Mouse (Mus musculus) hindbrain, embryonic 10.5 days (tissue): ENCODE measurements around the gene Sorcs2. TPM values are rescaled to one million over a fixed set of nuclear protein-coding genes. Genes with fewer than 3 reads are reported as not detected.
"Not testable (repeated sequence)": the region's sequence is repeated elsewhere in the genome, so short reads cannot be mapped to it uniquely, and the experiment has no call there.

Source experiments
- DNase-seq: peaks from one replicate; pipeline ENCODE4 v3.0.0-alpha.2; 2017; ENCODE audit warnings: low spot score
- H3K27ac ChIP-seq: fragments of 300-500 bp; sonication (generic); 2 replicates; pipeline ENCODE4 v1.5.1; 2016; ENCODE audit warnings: mild to moderate bottlenecking, moderate library complexity
- H3K27me3 ChIP-seq: fragments of 300-500 bp; sonication (generic); 2 replicates; pipeline ENCODE4 v1.6.1; 2016; ENCODE audit warnings: mild to moderate bottlenecking; ENCODE audit not compliant: poor library complexity, insufficient read depth, severe bottlenecking
- H3K36me3 ChIP-seq: fragments of 300-500 bp; sonication (generic); 2 replicates; pipeline ENCODE4 v1.6.1; 2016; ENCODE audit warnings: mild to moderate bottlenecking, moderate library complexity
- H3K4me1 ChIP-seq: fragments of 300-500 bp; sonication (generic); replicated peaks from 2 replicates; pipeline ENCODE4 v1.6.1; 2016; ENCODE audit warnings: mild to moderate bottlenecking
- H3K4me3 ChIP-seq: fragments of 300-500 bp; sonication (generic); 2 replicates; pipeline ENCODE4 v1.5.1; 2016; ENCODE audit warnings: mild to moderate bottlenecking, moderate library complexity
- H3K9me3 ChIP-seq: fragments of 300-500 bp; sonication (generic); 2 replicates; pipeline ENCODE4 v1.6.1; 2016; ENCODE audit warnings: mild to moderate bottlenecking, moderate library complexity
- whole genome bisulfite sequencing: fragments of 180-500 bp; shearing (Covaris S2); methylation state at CpG from one replicate; pipeline ENCODE4 v1.1.7; 2016; 5-methylcytosine and 5-hydroxymethylcytosine counted together
- polyA plus RNA-seq: library from polyadenylated mRNA; unstranded; fragments of >200 nt; fragmentation: Nextera tagmentation; extraction: Ambion mirVana; gene quantifications from 2 replicates; pipeline ENCODE4 v1.2.1, GENCODE M21; 2016

Sorcs2 gene
- polyA plus RNA-seq, 1 experiment from 2014 or later, result 10.5 TPM

DNA sequence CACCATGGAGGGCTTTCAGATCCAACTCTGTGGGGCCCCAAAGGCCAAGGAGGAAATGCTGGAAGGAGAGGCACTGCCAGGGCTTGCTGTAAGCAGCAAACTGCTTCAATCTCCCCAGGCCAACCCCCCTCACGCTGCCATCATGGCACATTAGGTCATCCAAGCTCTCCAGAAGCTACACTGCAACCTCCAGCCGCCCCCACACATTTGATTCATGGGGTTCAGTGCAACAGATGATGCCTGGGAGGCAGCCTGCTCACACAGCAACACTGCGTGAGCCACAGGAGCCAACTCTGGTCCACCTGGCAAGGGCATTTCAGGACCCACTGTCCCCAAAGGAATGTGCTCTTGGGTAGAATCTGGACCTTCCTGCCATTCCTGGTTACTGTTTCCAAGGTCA lies 21.9 kb upstream of the Sorcs2 start:
- Histone ChIP-seq H3K27ac (no peak overlapping the region), H3K9me3 (no peaks in the 10 kb centered on the region), H3K36me3 (no peaks in the 10 kb centered on the region), H3K4me3 (no peak overlapping the region), H3K4me1 (0 out of 2 replicates have a peak, but pooled peaks cover 1% of the 10 kb centered on the region), H3K27me3 (no peaks in the 10 kb centered on the region)
- no peak for DNase-seq
- 68% methylated on average over 3 of the region's 3 CpGs for WGBS

DNA sequence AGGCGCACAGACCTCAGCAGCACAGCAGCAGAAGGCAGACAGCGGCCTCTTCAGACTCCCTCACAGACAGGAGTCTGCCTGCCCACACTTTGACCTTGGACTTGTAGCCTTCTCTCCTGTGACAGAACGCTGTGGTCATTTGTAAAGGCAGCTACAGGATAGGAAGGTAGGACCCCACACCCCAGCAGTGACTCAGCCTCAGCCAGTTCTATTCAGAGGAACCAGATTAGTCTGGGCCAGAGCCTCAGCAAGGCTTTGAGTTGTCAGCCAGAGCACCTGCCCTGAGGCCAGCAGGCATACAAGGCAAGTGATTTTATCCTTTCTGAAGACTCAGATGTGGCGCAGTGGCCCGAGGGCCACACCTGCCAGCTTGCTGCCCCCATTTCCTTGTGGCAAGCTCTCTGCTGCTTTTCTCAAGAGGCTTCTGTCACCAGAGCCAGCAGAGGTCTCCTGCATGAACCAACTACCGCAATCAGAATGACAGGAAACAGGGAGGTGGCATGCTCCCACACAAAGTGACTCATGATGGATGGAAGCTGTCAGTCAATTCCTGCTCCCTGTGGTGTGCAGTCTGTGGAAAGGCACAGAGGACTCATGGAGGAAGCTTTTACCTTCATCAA lies 16.9 kb upstream of the Sorcs2 start:
- Histone ChIP-seq H3K4me3 (no peak overlapping the region), H3K27ac (no peak overlapping the region), H3K36me3 (no peaks in the 10 kb centered on the region), H3K9me3 (peaks cover 3% of the 10 kb centered on the region; the same call in 1 of the 2 replicates), H3K27me3 (no peaks in the 10 kb centered on the region), H3K4me1 (0 out of 2 replicates have a peak, but pooled peaks cover 3% of the 10 kb centered on the region)
- DNase-seq, result no peak
- 75% methylated on average over 6 of the region's 6 CpGs for WGBS

DNA sequence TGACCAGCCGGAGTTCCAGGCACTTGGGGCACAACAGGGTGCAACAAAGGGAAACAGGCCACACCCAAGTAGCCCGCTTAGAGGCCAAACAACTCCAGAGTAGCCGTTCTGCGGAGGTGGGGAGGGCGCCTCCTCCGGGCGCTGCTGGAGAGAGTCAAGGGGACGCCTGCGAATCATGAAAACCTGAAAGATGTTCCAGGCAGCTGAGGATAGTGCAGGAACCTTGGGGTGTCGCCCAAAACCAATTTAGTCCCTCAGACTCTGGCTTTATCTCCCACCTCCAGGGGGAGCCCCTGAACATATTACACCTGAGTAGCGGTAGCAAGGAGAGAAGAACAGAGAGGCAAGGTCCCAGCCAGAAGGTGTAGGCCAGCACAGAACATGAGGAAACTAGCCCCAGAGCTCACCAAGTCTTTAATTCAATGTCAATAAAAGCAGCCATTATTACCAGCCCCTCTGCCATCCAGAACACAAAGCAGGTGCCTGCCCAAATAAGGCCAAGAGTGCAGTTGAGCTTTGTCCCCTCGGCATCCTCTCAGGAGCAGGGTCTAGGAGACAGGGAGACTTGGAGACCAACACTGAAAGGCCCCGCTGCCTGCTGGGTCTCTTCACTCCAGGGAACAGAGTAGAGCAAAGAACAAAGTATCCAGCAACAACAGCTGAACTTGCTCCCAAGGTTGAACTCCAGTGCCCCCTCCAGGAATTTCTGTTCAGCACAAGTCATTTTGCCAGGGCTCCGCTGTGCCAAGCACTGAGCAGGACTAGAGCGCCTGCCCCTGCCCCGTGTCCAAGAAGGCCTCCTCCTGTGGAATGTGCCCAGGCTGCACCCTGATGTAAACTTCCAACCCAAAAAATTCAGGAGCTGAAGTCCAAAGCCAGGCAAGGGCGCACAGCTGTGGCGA lies 775 bp upstream of the Sorcs2 start:
- DNase-seq, result peak; percentile 72
- H3K4me1 ChIP-seq, result peaks cover 54% of the 10 kb centered on the region

DNA sequence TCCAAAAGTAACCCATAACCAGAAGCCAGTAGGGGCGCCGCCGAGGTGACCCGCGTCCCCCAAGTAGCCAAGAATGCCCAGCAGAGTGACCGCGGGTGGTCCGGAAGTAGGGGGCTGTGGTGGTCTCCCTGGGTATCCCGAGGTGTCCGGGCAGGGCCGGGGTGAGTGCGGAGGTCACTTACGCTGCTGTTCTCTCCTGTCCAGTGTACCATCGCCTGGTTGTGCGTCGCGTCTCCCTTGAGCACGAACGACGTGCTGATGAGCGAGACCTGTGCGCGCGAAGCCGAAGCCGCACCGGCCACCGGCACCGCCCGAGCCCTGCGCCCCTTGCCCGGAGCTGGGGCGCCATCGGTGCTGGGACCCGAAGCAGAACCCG lies 567 bp downstream of the Sorcs2 start:
- H3K27ac ChIP-seq, result peak overlapping the region; percentile 92
- no peaks in the 10 kb centered on the region for H3K36me3 ChIP-seq
- peak overlapping the region; percentile 65 for H3K4me3 ChIP-seq
- under 1% methylated on average over 36 of the region's 36 CpGs for WGBS
- peaks cover 64% of the 10 kb centered on the region for H3K27me3 ChIP-seq
- H3K4me1 ChIP-seq, result peaks cover 46% of the 10 kb centered on the region
- DNase-seq, result peak; percentile 58
- H3K9me3 ChIP-seq, result no peaks in the 10 kb centered on the region

More for the DNA sequence above, 775 bp upstream of the Sorcs2 start:
- peak overlapping the region; percentile 31; the same call in 1 of the 2 replicates for H3K27ac ChIP-seq
- peak overlapping the region; percentile 22; the same call in 1 of the 2 replicates for H3K4me3 ChIP-seq
- no peaks in the 10 kb centered on the region for H3K9me3 ChIP-seq
- 6% methylated on average over 18 of the region's 18 CpGs for WGBS
- H3K36me3 ChIP-seq, result no peaks in the 10 kb centered on the region
- peaks cover 59% of the 10 kb centered on the region for H3K27me3 ChIP-seq

DNA sequence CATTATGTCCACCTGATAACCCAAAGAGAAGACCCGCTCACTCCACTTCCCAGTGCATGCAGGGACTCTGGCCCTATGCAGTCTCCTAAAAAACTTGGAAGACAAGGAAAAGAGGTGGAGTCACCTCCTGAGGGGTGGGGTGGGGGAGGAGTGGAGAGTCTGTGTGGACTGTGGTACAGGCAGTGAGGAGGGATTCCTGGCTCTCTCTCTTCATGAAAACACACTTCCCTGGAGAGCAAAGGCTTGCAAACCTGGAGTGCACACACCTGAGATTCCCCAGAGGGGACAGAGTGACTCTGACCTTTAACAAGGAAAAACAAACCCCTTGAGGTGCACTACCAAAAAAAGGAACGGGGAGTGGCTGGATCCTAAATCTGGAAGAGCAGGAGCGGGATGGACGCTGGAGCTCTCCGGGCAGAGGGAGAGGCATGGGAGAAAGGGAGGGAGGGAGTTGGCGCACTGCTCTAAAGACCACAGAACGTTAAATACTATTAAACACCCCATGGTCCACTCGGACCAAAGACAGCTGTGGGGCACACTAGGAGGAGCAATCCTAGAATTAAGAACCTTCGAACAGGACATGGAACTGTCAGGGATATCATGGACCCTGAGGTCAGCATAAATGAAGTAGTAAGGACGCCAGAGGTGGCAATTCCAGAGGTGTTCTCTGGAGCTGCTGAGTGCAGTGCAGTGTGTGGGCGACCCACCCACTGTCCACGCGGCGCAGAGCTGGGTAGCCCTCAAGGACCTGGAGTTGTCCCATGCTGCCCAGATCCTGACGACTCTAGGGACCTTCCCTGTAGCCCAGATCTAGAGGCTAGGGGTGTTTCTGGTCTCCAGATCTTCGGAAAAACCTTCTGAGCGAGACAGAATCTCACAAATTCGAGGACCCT lies 1.2 kb downstream of the Sorcs2 start:
- Histone ChIP-seq H3K27ac (peak overlapping the region; percentile 92; the same call in 1 of the 2 replicates), H3K27me3 (peaks cover 60% of the 10 kb centered on the region), H3K4me3 (peak overlapping the region; percentile 65), H3K4me1 (peaks cover 50% of the 10 kb centered on the region), H3K9me3 (no peaks in the 10 kb centered on the region), H3K36me3 (no peaks in the 10 kb centered on the region)
- peak; percentile 18 for DNase-seq
- WGBS, result 5% methylated on average over 18 of the region's 18 CpGs

- 66% methylated on average over 3 of the region's 3 CpGs for WGBS
- Histone ChIP-seq H3K4me3 (peak overlapping the region; percentile 65; the same call in 1 of the 2 replicates), H3K27me3 (peaks cover 54% of the 10 kb centered on the region)
Observed at GRCm38 (mm10) chr5:36396011-36396410, 1.9 kb downstream of the Sorcs2 start.

GRCm38 (mm10) chr5:36394840-36395515 lies 3.0 kb downstream of the Sorcs2 start:
- DNase-seq, result peak; percentile 35
- H3K27ac ChIP-seq, result no peak overlapping the region
- WGBS, result 44% methylated on average over 11 of the region's 11 CpGs
- peaks cover 44% of the 10 kb centered on the region for H3K27me3 ChIP-seq
- peaks cover 62% of the 10 kb centered on the region for H3K4me1 ChIP-seq
- no peak overlapping the region for H3K4me3 ChIP-seq
- H3K36me3 ChIP-seq, result no peaks in the 10 kb centered on the region
- H3K9me3 ChIP-seq, result no peaks in the 10 kb centered on the region

More at GRCm38 (mm10) chr5:36396011-36396410, 1.9 kb downstream of the Sorcs2 start:
- Histone ChIP-seq H3K27ac (no peak overlapping the region), H3K4me1 (peaks cover 57% of the 10 kb centered on the region), H3K9me3 (no peaks in the 10 kb centered on the region), H3K36me3 (no peaks in the 10 kb centered on the region)
- peak; percentile 81 for DNase-seq

GRCm38 (mm10) chr5:36391751-36392150 lies 6.2 kb downstream of the Sorcs2 start:
- Histone ChIP-seq H3K27ac (0 out of 2 replicates have a peak overlapping the region, but pooled peaks have one; percentile 19), H3K9me3 (no peaks in the 10 kb centered on the region), H3K4me3 (no peak overlapping the region), H3K27me3 (peaks cover 30% of the 10 kb centered on the region), H3K36me3 (no peaks in the 10 kb centered on the region), H3K4me1 (peaks cover 38% of the 10 kb centered on the region)
- 88% methylated on average over 4 of the region's 4 CpGs for WGBS
- DNase-seq, result no peak

GRCm38 (mm10) chr5:36390591-36390927 lies 7.4 kb downstream of the Sorcs2 start:
- Histone ChIP-seq H3K27me3 (peaks cover 18% of the 10 kb centered on the region), H3K4me1 (peaks cover 36% of the 10 kb centered on the region)
- not testable (repeated sequence) for H3K9me3 ChIP-seq, H3K36me3 ChIP-seq, H3K4me3 ChIP-seq, H3K27ac ChIP-seq, DNase-seq

GRCm38 (mm10) chr5:36389731-36390590 lies 8.0 kb downstream of the Sorcs2 start:
- no peak overlapping the region for H3K27ac ChIP-seq
- WGBS, result 85% methylated on average over 9 of the region's 9 CpGs

DNA sequence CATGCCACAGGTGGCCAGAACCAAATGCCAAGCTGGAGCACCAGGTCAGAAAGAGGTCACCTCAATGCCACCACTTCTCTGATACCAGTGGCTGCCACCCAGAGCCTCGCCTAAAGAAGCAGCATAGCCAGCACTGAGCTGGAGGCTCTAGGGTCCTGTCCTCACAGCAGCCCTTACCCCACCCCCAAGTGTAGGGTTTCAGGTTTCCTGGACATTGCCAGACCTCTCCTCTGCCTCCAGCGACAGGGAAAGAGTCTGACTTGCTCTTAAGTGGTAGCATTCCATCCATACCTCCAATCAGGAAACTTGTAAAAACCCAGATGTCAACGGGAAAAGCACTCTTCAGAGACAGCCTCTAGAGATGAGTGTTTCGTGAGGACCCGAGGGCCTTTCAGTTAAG lies 12.9 kb downstream of the Sorcs2 start:
- peak overlapping the region; percentile 36; the same call in 1 of the 2 replicates for H3K27ac ChIP-seq
- peaks cover 9% of the 10 kb centered on the region; the same call in 1 of the 2 replicates for H3K27me3 ChIP-seq
- no peaks in the 10 kb centered on the region for H3K9me3 ChIP-seq
- no peak overlapping the region for H3K4me3 ChIP-seq
- DNase-seq, result peak; percentile 50
- no peaks in the 10 kb centered on the region for H3K36me3 ChIP-seq
- H3K4me1 ChIP-seq, result peaks cover 37% of the 10 kb centered on the region
- 37% methylated on average over 5 of the region's 5 CpGs for WGBS

More at GRCm38 (mm10) chr5:36389731-36390590, 8.0 kb downstream of the Sorcs2 start:
- Histone ChIP-seq H3K36me3 (no peaks in the 10 kb centered on the region), H3K4me1 (peaks cover 36% of the 10 kb centered on the region), H3K4me3 (no peak overlapping the region), H3K27me3 (peaks cover 13% of the 10 kb centered on the region), H3K9me3 (no peaks in the 10 kb centered on the region)
- DNase-seq, result no peak
